Mouse (Mus musculus) c-Kit-positive CD71-negative TER-119-negative erythroid progenitor cells, embryonic 14.5 days (primary cell): ENCODE measurements around the gene Trib3.
"Not testable (repeated sequence)": the region's sequence is repeated elsewhere in the genome, so short reads cannot be mapped to it uniquely, and the experiment has no call there.

Experiments used
- DNase-seq: peaks from one replicate; pipeline ENCODE4 v3.0.0-alpha.2; 2013; ENCODE audit warnings: low read depth

Gene Trib3

GRCm38 (mm10) chr2:152307186-152307585 is 36.6 kb downstream of the Trib3 start:
- no peak for DNase-seq

GRCm38 (mm10) chr2:152305480-152305879 is 38.4 kb downstream of the Trib3 start:
- DNase-seq: no peak

GRCm38 (mm10) chr2:152303781-152304180 is 40.1 kb downstream of the Trib3 start:
- no peak for DNase-seq

- no peak for DNase-seq
These were observed 41.0 kb downstream of the Trib3 start for GRCm38 (mm10) chr2:152302862-152303261.

- peak; percentile 10 for DNase-seq
These were observed 49.3 kb downstream of the Trib3 start for GRCm38 (mm10) chr2:152294541-152294940.

- peak; percentile 76 for DNase-seq
These were observed 49.9 kb downstream of the Trib3 start, which contains the start of gene Tbc1d20 for GRCm38 (mm10) chr2:152293727-152294475. TSS of gene Tbc1d20 (plus strand) at chr2:152293828.

GRCm38 (mm10) chr2:152293179-152293726 is 50.6 kb downstream of the Trib3 start:
- DNase-seq: peak; percentile 3

- DNase-seq: no peak
These were observed 51.4 kb downstream of the Trib3 start for GRCm38 (mm10) chr2:152292475-152292874.

- not testable (repeated sequence) for DNase-seq
These were observed 54.2 kb downstream of the Trib3 start for GRCm38 (mm10) chr2:152289623-152290022.

GRCm38 (mm10) chr2:152288046-152288445 is 55.8 kb downstream of the Trib3 start:
- DNase-seq: no peak

- DNase-seq: no peak
These were observed 56.3 kb downstream of the Trib3 start for GRCm38 (mm10) chr2:152287560-152287959.
